Mouse (Mus musculus) embryo, embryonic 10.5 days (tissue): Measurements from ENCODE around the gene Cnpy3.

Experiments
- DNase-seq: peaks from one replicate; pipeline ENCODE4 v3.0.0-alpha.2; 2015; ENCODE audit warnings: low spot score

The Cnpy3 gene

GRCm38 (mm10) chr17:46714756-46715481 is 37.1 kb downstream of the Cnpy3 start:
- no peak for DNase-seq

- DNase-seq, result no peak
These were observed 38.2 kb downstream of the Cnpy3 start for GRCm38 (mm10) chr17:46713849-46714248.

GRCm38 (mm10) chr17:46712442-46712841 is 39.6 kb downstream of the Cnpy3 start:
- no peak for DNase-seq

GRCm38 (mm10) chr17:46711612-46712271 is 40.3 kb downstream of the Cnpy3 start:
- DNase-seq, result no peak

- DNase-seq, result peak; percentile 97
These were observed 40.9 kb downstream of the Cnpy3 start, which contains the start of gene Pex6 for GRCm38 (mm10) chr17:46710959-46711597. Gene Pex6 (plus strand): TSS chr17:46711463.

- DNase-seq, result no peak
These were observed 45.5 kb downstream of the Cnpy3 start for GRCm38 (mm10) chr17:46706375-46707089.

- DNase-seq, result peak; percentile 99
These were observed 46.9 kb downstream of the Cnpy3 start, which contains the start of gene Ppp2r5d for GRCm38 (mm10) chr17:46704887-46705835. Gene Ppp2r5d (minus strand): TSS chr17:46705111.

- DNase-seq, result no peak
These were observed 47.8 kb downstream of the Cnpy3 start for GRCm38 (mm10) chr17:46703971-46704886.

- DNase-seq, result no peak
These were observed 49.5 kb downstream of the Cnpy3 start for GRCm38 (mm10) chr17:46702506-46702905.

- no peak for DNase-seq
These were observed 49.9 kb downstream of the Cnpy3 start for GRCm38 (mm10) chr17:46702100-46702499.

GRCm38 (mm10) chr17:46701489-46701888 is 50.5 kb downstream of the Cnpy3 start:
- no peak for DNase-seq

GRCm38 (mm10) chr17:46699912-46700311 is 52.1 kb downstream of the Cnpy3 start:
- no peak for DNase-seq

- no peak for DNase-seq
These were observed 52.8 kb downstream of the Cnpy3 start for GRCm38 (mm10) chr17:46699245-46699644.

GRCm38 (mm10) chr17:46698515-46698914 is 53.5 kb downstream of the Cnpy3 start:
- no peak for DNase-seq

GRCm38 (mm10) chr17:46694517-46695063 is 57.4 kb downstream of the Cnpy3 start:
- no peak for DNase-seq

GRCm38 (mm10) chr17:46691390-46691789 is 60.6 kb downstream of the Cnpy3 start:
- no peak for DNase-seq

- no peak for DNase-seq
These were observed 61.3 kb downstream of the Cnpy3 start for GRCm38 (mm10) chr17:46690665-46691064.

- DNase-seq, result no peak
These were observed 66.1 kb downstream of the Cnpy3 start for GRCm38 (mm10) chr17:46685913-46686312.
